Mouse (Mus musculus) testis, adult 2 months (tissue): ENCODE results near the gene Cbr2.

Experiments used
- CTCF ChIP-seq: fragments of 200-500 bp; IDR thresholded peaks from 2 replicates; pipeline ENCODE4 v1.5.1; 2012; ENCODE audit warnings: low read depth, mild to moderate bottlenecking, inconsistent platforms, low read length, moderate library complexity; ENCODE audit not compliant: control insufficient read depth, insufficient read depth, insufficient replicate concordance
- POLR2A ChIP-seq: fragments of 200-500 bp; IDR thresholded peaks from 2 replicates; pipeline ENCODE4 v1.6.1; 2012; ENCODE audit warnings: low read depth, mild to moderate bottlenecking, inconsistent platforms, low read length, moderate library complexity; ENCODE audit not compliant: control insufficient read depth

DNA sequence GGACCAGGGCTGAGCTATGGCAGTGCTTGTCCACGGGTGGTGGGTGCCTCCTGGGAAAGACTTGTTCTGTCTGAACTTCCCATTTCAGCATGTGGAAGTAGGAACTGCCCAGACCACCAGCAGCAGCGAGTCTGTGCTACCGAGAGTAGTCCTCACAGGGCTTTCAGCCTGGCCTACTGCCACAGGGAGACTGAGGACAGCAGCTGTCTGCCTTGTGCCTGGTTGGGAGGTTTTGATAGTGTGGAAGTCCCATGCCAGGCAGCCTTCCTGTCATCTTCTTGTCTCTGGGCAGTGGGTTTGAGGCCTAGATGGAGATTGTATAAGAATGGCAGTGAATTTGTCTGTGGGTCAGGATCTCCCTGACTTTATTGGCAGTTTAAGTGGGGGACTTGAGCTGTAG lies 42.5 kb downstream of the Cbr2 start:
- TF ChIP-seq CTCF, result no peak
- no peak for TF ChIP-seq POLR2A
